Mouse (Mus musculus) kidney, adult 2 months (tissue): ENCODE results near the gene 1700001C19Rik.

Experiments
- CTCF ChIP-seq: fragments of 200-500 bp; conservative IDR thresholded peaks from 2 replicates; pipeline ENCODE4 v1.5.1; 2011; ENCODE audit warnings: low read depth, mild to moderate bottlenecking, control low read depth, low read length, moderate library complexity, mixed read lengths; ENCODE audit not compliant: insufficient read depth, insufficient read length
- POLR2A ChIP-seq: fragments of 200-500 bp; IDR thresholded peaks from one replicate; pipeline ENCODE4 v1.6.1; 2011; ENCODE audit warnings: low read depth, low read length, control low read depth

DNA sequence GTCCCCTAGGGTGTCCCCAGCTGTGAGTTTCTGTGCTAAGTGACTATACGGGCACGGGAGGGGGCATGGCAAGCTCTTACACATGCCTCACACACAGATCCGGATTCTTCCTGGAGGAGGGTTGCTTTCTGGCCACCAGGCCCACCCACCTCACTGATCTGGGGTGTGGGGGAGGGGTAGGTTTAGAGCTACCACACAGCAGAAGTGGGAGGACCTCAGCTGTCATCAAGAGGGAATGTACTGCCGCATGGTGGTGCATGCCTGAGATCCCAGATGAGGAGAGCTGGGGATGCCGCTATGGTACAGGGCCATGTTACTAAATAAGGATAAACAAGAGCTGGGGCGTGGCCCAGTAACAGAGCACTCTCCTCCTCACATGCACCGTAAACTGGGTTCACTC lies 13.1 kb upstream of the 1700001C19Rik start:
- TF ChIP-seq CTCF (no peak), POLR2A (no peak)
